Mouse (Mus musculus): ENCODE data around the gene Tut4.
A peak's percentile ranks its signal among the peaks of the same experiment; 100 is the strongest.

Tut4 gene

DNA sequence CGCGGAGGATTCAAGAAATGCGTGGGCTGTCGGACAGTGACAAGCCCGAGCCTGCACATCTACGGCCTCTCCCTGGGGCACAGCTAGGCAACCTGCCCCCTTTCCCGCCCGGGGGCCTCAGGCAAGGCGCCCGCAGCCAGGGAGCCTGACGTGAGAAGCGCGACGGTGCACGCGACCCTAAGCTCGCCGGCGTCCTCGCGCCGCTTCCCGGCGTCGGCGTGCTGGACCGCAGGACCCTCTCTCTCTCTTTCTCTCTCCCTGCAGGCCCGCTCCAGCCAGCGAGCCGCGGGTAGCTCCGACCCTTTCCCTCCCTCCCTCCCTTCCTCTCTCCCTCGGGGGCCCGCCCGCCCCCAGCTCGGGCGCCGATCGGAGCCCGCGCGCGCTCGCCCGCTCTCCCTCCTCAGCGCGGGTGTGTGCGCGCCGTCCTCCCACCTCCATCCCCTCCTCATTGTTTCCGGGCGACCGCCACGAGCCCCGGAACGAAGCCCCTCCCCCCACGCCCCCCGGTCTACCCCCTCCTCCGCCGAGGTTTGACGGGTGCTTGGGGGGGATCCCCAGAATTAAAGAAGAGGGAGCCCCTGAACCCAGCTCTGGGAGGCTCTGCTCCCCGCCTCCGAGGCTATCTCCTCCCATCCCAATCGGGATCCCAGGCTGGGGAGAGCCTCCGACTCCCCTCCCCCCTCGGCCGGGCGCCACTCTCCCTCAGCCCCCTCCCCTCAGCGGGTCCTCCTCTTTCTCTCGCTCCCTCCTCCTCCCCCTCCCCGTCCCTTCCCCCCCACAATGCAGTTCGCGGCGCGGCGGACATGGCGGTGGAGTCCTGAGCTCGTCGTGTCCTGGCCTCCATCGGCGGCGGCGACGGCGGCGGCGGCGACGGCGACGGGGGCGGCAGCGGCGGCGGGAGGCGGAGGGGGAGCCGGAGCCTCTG is at the start of gene Tut4:
Gene Tut4 (plus strand): TSS at position 196 of the 925 bp plus-strand sequence.
- DNase-seq = peak; percentile 81

DNA sequence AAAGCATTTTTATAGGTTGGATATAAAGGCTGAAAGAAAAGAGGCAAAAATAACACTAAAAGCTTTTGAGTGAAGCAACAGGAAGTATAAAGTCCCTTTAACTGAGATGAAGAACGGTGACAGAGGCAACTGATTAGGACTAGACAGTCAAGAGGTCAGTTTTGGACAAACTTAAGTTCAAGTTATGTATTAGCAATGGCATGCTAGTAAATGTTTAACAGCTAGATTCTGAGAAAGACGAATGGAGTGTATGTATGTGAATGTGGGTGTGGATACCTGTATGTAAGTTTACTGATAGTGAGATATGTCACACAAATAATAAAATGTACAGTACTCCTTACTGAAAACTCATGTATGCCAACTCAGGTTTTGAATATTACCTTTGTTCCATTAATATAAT is 34.6 kb upstream of the Tut4 start:
- no peak for DNase-seq

DNA sequence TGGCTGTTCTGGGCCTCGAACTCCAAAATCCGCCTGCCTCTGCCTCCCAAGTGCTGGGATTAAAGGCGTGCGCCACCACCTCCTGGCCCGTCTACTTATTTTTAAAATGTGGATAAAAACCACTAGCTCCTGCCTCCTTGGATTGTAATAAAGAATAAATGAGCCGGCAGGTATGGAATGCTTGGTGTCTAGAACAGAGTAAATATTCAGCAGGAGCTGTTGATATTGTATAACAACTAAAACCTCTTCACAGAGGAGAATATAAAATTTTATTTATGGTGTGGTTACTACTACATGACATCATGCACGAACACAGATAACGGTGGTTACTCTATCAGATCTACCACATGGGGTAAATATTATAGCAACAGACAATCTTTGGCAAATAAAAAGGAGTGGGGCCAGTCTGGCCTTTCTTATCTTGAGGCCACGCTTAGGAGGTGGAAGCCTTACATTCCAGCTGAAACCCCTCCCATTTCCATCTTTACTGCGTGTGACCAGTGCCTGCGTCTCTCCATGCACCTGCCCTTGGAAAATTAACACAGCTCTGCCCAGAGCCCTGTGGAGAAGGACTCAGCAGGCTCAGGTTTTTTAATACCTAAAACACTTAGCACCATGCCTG is 31.4 kb upstream of the Tut4 start:
- no peak for DNase-seq

DNA sequence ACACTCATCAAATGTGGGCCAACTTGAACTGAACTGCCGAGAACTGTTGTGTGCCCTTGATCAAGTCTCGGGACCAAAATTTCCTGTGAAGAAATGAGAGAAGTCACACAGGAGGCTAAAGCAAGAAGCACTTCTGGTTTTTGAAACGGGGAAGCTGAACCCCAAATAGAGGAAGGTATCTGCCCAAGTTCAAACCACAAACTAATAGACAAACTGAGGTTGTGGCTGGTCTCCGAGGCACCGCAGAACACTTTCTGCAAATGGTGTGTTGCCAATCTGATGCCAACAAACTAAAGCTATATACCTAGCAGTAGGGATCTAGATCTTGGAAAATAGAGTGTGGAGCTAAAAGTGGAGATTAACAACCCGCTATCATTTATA is 30.9 kb upstream of the Tut4 start:
- DNase-seq = no peak

DNA sequence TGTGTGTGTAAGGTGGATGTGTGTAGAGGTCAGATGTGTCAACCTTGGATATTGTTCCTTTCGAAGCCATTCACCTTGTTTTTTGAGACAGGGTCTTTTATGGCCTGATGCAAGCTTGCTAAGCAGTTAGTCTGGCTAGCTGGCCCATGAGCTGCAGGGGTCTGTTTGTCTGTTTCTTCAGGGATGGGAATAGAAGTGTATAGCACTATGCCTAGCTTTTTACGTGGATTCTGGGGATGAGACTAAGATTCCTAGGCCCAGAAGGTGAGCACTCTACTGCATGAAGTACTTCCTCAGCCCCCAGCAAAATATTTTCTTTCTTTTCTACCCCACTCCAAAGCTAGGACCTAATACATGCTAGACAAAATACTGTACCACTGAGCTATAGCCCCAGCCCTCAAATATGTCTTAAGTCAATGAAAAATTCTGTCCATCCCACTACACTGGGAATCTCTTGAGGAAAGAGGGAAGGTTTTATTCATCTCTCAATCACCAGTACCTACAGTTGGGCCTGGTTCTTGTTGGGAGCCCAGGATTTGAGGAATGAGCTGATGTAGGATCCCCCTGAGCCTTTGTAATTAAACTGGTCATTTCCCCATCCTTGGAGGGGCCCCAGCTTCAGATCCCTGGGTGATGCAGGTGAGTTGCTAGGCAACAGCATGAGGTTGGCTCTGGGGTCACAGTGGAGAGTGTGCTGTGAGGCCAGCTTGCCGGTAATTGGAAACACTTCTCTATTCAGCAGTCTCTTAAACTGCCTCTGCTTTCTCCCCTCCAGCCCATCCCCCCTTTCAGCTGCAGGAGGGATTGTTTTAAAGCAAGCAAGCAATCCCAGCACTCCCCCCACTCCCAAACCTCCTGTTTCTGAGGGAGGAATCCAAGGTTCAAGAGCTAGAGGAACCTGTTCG is 28.3 kb upstream of the Tut4 start:
- DNase-seq = no peak

DNA sequence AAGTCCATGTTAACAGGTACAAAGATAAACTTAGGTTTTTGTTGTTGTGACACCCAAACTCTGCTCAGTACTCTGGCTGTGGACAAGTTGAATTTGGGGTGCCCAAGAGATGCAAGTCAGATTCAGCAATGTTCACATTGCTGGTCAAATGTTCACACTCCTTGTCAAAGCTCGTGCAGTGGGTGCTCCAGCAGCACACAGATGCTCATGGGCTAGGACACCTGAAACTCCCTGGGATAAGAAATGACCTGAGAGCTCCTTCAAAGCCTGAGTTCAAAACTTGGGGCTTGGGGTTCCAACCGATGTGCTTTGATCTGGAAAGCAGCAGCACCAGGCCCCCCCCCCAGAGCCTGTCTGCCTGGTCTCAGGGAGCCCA is 27.7 kb upstream of the Tut4 start:
- no peak for DNase-seq

DNA sequence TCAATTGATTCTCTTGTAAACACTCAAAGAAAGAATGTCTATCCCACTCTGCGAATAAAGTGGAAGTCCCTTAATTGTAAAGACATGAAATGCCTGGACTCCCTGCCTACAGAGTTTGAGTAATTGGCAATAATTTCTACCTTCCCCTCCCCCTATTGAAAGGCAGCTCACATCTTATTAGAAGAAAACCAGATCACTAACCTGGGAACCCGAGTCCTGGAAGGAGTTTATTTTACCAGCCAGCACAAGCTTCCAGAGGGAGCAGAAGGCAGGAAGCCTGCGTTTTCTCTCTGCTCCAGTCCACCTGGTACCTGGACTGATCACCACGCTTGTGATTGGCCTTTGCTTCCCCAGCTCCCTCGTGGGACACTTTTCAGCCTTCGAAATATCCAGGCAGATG is 25.9 kb upstream of the Tut4 start:
- DNase-seq = no peak

DNA sequence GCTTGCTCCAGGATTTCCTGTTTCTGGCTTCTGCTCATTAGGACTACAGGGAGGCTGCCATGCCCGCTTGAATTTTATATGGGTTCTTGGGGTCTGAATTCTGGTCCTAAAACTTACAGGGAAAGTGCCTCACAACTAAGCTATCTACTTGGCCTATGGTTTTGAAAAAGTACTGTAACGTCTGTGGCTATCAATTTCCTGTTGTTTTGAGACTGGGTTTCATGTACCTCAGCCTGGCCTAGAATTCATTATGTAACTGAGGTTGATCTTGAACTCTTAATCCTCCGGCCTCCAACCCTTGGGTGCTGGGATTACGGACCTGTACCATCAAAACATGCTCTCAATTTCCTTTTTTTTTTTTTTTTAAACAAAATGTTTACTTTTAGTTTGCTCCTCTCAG is 25.0 kb upstream of the Tut4 start:
- no peak for DNase-seq

DNA sequence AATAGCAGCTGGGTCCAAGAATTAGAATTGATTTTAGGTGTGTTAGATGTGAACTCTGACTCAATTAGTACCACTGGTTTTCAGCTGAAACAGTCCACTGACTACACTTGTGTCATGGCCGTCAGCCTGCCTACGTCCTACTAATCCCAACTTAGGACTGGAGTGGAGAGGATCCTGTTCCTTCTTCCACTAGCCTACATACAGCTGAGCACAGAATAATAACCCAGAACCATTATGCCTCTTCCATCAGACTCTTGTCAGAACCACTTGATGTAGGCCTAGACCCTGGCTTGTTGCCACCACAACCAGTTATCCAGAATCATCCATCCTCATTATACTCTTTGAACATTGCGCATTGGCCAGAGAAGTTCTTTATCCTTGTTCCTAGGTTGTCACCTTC is 24.4 kb upstream of the Tut4 start:
- DNase-seq = no peak

DNA sequence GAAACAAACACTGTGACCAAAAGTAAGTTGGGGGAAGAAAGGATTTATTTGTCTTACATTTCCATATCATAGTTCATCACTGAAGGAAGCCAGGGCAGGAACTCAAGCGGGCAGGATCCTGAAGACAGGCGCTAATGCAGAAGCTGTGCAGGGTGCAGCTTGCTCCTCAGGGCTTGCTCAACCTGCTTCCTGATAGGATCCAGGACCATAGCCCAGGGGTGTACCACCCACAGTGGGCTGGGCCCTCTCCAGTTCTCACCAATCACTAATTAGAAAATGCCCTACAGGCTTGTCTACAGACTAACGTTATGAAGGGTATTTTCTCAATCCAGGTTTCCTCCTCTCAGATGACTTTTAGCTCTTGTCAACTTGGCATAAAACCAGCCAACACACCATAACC is 23.6 kb upstream of the Tut4 start:
- no peak for DNase-seq

DNA sequence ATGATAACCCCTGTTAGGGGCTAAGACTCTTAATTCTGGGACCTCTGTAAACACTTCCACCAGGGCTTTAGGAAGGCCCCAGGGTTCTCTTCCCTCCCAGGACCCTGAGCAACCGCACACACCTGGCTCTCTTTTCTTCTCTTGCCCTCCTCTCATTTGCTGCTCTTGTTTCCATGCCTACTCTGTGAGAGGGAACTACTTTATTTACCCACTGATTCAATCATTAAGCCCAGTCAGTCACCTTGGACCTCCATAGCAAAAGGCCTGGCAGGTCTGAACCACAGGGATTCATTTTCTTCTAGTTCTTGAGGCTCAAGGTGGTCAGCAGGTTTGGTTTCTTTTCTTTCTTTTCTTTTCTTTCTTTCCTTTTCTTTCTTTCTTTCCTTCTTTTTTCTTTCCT is 23.0 kb upstream of the Tut4 start:
- DNase-seq = no peak

DNA sequence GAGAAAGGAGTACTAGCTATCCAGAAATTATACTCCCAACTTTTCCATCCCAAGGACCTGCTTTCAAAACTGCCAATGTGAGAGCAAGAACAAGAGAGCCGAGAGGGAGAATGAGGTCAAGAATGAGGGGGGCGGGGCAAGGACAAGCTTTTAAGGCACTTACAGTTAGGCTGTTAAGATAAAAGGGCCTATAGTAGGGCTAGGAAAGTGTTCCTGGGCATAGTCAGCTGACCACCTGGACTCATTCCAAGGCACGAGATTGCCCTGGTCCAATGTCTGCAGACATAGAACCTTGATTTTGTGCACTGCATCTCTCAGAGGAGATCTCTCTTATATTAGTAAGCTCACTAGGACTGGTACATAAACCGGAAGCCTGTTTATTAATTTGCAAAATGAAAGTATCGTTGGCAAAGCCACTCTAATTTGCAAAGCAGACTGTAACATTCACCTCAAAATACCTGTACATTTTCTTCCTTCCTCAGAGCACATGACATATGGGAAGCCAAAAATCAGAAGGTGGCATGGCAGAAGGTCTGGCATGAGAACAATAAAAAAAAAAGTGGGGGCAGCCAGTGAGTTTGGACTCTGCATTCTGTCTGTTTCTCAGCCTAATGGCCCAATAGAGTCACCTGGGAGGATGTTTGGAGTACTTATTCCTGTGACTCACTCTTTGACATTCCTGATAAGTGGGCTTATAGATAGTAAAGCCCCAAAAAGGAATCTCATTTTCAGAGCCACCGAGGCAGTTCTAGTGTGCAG is 21.0 kb upstream of the Tut4 start:
- DNase-seq = no peak

DNA sequence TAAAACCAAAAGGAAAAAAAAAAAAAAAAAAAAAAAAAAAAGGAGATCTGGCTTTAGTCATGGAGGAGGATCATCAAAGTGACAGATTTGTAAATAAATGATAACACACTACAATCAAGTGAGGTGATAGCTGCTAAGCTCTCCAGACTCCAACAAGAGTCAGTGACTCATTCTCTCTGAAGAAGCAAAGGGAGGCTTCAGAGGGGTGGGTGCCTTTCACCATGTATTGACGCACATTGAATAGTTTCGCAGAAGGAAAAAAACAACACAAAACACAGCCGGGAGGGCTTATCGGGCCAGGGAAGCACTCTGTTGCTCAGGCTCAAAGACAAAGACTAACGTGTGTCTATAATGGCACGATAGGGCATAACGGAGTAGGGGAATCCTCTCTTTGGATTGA is 11.1 kb upstream of the Tut4 start:
- DNase-seq = no peak

DNA sequence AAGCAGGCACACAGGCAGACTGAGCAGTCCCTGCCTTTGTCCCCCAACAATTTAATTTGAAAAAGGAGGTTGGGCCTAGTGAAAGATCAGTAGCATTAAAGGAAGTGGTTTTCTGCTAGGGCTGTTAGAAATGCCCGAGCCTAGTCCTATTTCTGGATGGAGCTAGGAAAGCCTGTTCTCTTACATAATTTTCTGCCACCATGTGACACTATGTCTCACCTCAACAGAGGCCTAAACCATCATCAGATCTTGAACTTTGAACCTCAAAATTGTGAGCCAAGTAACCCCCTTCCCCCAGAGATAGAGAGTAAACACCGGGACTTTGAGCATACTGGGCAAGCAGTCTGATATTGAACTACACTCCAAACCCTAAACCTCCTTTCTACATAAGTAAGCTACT is 3.2 kb upstream of the Tut4 start:
- DNase-seq = no peak

DNA sequence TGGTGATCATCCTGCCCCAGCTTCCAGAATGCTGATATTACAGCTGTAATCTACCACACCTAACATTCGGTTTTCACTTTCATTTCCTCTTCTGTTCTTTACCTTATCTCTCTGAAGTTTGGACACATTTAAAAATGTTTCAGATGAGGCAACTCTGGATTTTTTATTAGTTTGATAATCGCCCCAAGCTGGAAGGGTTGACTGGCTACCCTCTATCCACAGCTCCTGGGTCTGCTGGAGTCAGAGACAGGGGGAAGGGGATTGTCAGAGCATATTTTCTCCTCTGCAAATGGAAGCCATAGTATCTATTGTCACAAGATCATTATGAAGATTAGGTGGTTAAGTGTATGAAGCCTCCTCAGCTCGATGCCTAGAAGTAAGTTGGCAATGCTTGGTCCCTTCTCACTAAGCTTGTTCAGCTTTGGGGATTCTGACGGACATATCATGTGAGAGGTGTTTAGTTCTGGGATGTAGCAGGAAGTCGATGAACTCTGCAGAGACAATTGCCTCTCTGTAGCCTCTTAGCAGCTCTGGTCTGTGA is 955 bp upstream of the Tut4 start:
- DNase-seq = no peak

DNA sequence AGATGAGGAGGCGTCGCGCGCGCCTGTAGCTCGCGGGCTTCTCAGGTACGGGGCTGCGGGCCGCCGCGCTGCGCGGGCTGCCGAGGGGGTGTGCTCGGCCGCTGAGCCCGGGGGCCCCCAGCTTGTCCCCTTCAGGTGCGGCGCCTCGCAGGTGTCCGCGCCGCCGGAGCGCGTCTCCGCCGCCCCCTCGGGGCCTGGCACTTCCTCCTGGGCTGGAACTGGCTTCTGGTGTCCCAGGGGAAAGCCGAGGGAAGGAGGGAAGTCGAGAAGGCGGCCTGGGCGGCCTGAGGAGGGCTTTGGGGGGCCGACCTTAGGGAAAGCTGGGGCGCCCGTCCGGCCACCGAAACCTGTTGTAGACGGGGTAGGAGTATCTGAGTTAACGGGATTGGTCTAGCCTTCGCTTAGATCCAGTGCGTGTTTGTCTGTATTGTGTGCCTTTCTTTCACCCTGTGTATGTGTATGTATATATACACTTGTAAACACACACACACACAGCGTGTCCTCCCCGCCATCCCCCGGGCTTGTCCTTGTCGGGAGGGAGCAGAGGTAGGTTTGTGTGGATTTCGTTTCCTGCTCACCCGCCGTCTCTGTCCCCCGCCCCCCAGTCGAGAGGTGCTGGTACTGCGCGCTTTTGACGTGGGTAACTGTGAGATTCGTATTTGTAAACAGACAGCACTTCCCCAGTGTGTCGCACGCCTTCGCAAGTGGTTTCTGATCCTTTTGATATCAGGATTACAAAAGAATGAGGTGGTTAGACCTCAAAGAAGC is 1.1 kb downstream of the Tut4 start:
- DNase-seq = peak; percentile 52

DNA sequence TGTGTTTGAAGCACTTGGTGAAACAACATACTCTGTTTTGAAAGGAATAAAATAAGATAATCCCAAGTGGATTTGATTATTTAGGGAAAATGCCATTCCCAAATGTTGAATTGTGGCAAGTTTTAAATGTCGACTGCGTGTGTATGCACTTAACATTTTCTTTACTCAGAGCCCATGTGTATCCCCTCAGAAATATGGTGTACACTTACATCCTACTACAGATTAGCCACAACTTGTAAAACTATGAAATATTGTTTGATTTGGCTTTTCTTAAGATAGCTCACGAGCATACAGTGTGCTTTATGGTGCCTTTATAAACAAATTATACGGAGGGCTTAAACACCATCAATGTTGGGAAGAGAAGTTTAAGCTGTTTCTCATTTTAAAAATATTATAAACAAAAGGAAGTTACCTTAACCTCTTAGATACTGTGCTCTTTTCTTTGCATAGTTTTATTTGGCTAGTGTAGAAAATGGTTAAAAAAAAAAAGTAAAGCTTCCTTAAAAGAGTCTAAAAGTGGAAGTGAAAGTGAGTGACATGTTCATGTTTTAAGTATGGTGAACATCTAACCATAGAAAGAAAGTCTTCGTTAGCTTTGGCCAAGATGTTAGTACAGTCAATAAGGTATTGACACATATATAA is 2.2 kb downstream of the Tut4 start:
- DNase-seq = no peak

DNA sequence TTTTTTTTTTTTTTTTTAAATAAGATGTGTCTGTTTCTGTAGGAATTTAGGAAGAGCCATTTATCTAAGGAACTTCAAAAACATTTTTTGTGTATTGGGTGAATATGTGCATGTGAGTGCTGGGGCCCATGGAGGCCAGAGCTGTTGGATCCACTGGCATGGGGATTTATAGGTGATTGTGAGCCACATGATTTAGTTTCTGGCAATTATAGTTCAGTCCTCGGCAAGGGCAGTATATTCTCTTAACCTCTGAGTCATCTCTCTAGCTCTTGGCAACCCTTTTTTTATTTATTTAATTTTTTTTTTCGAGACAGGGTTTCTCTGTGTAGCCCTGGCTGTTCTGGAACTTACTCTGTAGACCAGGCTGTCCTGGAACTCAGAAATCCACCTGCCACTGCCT is 14.4 kb downstream of the Tut4 start:
- no peak for DNase-seq

DNA sequence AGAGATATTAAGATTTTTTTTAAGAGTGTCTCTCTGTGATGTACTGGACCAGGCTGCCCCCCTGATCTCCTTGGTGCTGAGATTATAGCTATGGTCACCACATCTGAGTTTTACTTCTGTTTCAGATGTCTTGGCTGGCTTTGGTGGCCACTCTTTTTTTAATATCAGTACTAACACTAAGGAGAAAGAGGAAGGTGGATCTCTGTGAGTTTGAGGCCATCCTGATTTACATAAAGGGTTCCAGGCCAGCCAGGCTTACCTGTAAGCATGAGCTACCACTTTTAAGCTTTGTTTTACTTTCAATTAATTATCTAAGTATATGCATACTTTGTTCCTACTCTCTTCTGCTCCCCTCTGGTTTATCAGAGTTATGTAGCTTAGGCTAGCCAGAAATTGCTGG is 23.6 kb downstream of the Tut4 start:
- no peak for DNase-seq

DNA sequence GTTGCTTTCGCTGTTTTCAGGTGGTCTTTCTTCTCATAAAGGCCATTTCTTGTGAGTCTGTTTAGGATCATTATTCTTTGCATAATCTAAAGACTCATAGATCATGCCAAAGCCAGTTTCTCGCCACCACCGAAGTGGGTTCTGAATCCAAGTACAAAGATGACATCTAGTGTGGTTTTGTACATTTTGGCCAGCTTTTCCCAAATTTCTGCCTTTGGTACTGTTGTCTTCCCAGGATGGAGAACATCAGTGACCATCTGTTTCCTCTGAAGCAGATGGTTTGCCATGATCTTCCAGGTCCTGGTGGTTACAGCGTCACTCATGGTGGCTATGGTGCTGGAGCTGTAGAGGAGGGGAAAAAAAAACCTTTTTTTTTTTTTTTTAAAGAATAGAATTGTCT is 25.0 kb downstream of the Tut4 start:
- DNase-seq = no peak

DNA sequence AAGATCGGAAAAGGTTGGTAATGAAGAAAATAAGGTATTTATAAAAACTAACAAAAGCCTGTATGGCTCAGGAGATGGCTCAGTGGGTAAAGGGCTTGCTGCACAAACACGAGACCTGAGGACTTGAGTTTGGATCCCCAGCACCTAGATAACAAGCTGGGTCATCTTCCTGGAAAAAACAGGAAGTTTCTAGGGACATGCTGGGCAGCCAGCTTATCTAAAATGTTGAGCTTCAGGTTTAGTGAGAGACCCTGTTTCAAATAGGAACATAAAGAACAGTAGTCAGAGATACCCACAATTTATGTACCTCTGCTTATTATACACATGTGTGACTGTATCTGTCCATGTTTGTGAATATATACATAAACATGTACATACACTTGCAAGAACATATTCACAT is 43.8 kb downstream of the Tut4 start:
- DNase-seq = no peak

All from right cerebral cortex, adult 18-20 months (tissue).